Comparison of ENCODE assay signal across 20 mouse cellular contexts in the genomic region with DNA sequence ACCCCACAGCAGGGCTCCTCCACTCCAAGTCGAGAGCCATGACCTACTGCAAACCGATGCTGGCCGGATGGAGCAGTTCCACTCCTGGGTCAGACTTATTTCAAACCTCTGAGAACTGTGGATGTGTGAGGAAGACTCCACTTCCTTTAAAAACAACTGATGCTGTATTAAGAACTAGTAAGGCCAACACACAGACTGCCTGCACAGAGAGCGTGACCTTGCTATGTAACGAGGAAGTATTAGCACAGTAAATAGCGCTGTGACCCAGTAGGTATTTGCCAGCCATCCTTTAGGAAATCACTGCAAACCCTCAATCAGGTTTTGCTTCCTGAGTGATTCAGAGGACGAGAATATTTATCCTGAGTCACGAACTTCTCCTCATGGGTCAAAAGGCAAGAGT. TPM values are rescaled to one million over a fixed set of nuclear protein-coding genes. Genes with fewer than 3 reads are reported as not detected.
DNase-seq lines count a peak whose midpoint lies in the region; ATAC-seq and TF ChIP-seq lines count a peak whose summit lies in the region.
"Had no signal": no experiment of that assay in that cellular context is flagged by ENCODE, and none has a peak within 500 bp of the region (broad histone marks: within the 10 kb centered on the region; RNA-seq: fewer than 3 reads in every experiment).

No protein-coding gene starts in this region.

- no peaks in the 10 kb centered on the region for H3K4me1 ChIP-seq in hindbrain, postnatal 0 days (ENCODE audit: insufficient read depth, low read length)
- no peaks in the 10 kb centered on the region; the same call in none of the 2 replicates for H3K4me1 ChIP-seq in hindbrain, embryonic 16.5 days (ENCODE audit: control insufficient read depth, insufficient read depth, low read depth, low read length)
- H3K4me1 ChIP-seq in limb, embryonic 12.5 days (replicated peaks): peaks cover 15% of the 10 kb centered on the region
- no peaks in the 10 kb centered on the region for H3K4me1 ChIP-seq in limb, embryonic 10.5 days
- peaks cover 54% of the 10 kb centered on the region for H3K4me1 ChIP-seq in neural tube, embryonic 13.5 days (replicated peaks)
- no peaks in the 10 kb centered on the region for H3K4me1 ChIP-seq in stomach, embryonic 16.5 days (ENCODE audit: control insufficient read depth, insufficient read depth, low read length)
- H3K4me1 ChIP-seq: embryonic facial prominence, embryonic 10.5 days had no signal

- H3K4me3 ChIP-seq in hindbrain, postnatal 0 days (ENCODE audit: low read length): no peak overlapping the region
- no peak overlapping the region for H3K4me3 ChIP-seq in hindbrain, embryonic 16.5 days (ENCODE audit: low read length)
- H3K4me3 ChIP-seq in limb, embryonic 12.5 days (replicated peaks): no peak overlapping the region
- no peak overlapping the region for H3K4me3 ChIP-seq in limb, embryonic 10.5 days
- no peak overlapping the region for H3K4me3 ChIP-seq in neural tube, embryonic 13.5 days
- no peak overlapping the region for H3K4me3 ChIP-seq in stomach, embryonic 16.5 days (replicated peaks; ENCODE audit: low read length)
- H3K4me3 ChIP-seq: embryonic facial prominence, embryonic 10.5 days; midbrain, embryonic 15.5 days had no signal

- peaks cover 28% of the 10 kb centered on the region; the same call in 1 of the 2 replicates for H3K36me3 ChIP-seq in hindbrain, postnatal 0 days (ENCODE audit: insufficient read depth, low read length)
- peaks cover 6% of the 10 kb centered on the region; the same call in 1 of the 2 replicates for H3K36me3 ChIP-seq in hindbrain, embryonic 16.5 days (ENCODE audit: control insufficient read depth, insufficient read depth, low read length)
- H3K36me3 ChIP-seq in limb, embryonic 12.5 days: peaks cover 44% of the 10 kb centered on the region
- H3K36me3 ChIP-seq in limb, embryonic 10.5 days: peaks cover 58% of the 10 kb centered on the region
- peaks cover 45% of the 10 kb centered on the region for H3K36me3 ChIP-seq in neural tube, embryonic 13.5 days
- no peaks in the 10 kb centered on the region for H3K36me3 ChIP-seq in stomach, embryonic 16.5 days (ENCODE audit: control insufficient read depth, insufficient read depth, low read length)
- H3K36me3 ChIP-seq: G1E had no signal

- no peak overlapping the region for H3K9ac ChIP-seq in hindbrain, postnatal 0 days (replicated peaks; ENCODE audit: low read length)
- H3K9ac ChIP-seq in hindbrain, embryonic 16.5 days (ENCODE audit: low read depth, low read length): no peak overlapping the region
- H3K9ac ChIP-seq in limb, embryonic 12.5 days (replicated peaks): no peak overlapping the region
- no peak overlapping the region for H3K9ac ChIP-seq in neural tube, embryonic 13.5 days
- no peak overlapping the region for H3K9ac ChIP-seq in stomach, embryonic 16.5 days (ENCODE audit: low read length)
- H3K9ac ChIP-seq: liver, embryonic 14.5 days; midbrain, embryonic 15.5 days had no signal

- WGBS in hindbrain, postnatal 0 days: 77% methylated on average over 8 of the region's 8 CpGs
- 80% methylated on average over 8 of the region's 8 CpGs for WGBS in hindbrain, embryonic 16.5 days
- 80% methylated on average over 8 of the region's 8 CpGs for WGBS in limb, embryonic 12.5 days
- 87% methylated on average over 8 of the region's 8 CpGs for WGBS in limb, embryonic 10.5 days
- 73% methylated on average over 8 of the region's 8 CpGs for WGBS in neural tube, embryonic 13.5 days
- 77% methylated on average over 8 of the region's 8 CpGs for WGBS in stomach, embryonic 16.5 days

- no peaks in the 10 kb centered on the region for H3K9me3 ChIP-seq in hindbrain, postnatal 0 days (ENCODE audit: low read length)
- no peaks in the 10 kb centered on the region for H3K9me3 ChIP-seq in hindbrain, embryonic 16.5 days (ENCODE audit: control insufficient read depth, low read length)
- H3K9me3 ChIP-seq in limb, embryonic 12.5 days: no peaks in the 10 kb centered on the region
- no peaks in the 10 kb centered on the region for H3K9me3 ChIP-seq in limb, embryonic 10.5 days (replicated peaks)
- H3K9me3 ChIP-seq in neural tube, embryonic 13.5 days: no peaks in the 10 kb centered on the region
- no peaks in the 10 kb centered on the region for H3K9me3 ChIP-seq in stomach, embryonic 16.5 days (replicated peaks; ENCODE audit: control insufficient read depth, low read length)
- H3K9me3 ChIP-seq: embryonic facial prominence, embryonic 10.5 days; G1E; midbrain, embryonic 15.5 days had no signal

- TF ChIP-seq CTCF in hindbrain, postnatal 0 days (IDR thresholded peaks at IDR 0.05; ENCODE audit: low read depth): no peak

- H3K27me3 ChIP-seq in hindbrain, postnatal 0 days (ENCODE audit: insufficient read depth, low read length): no peaks in the 10 kb centered on the region
- H3K27me3 ChIP-seq in hindbrain, embryonic 16.5 days (replicated peaks; ENCODE audit: control insufficient read depth, insufficient read depth, low read length): no peaks in the 10 kb centered on the region
- no peaks in the 10 kb centered on the region for H3K27me3 ChIP-seq in limb, embryonic 12.5 days
- no peaks in the 10 kb centered on the region for H3K27me3 ChIP-seq in limb, embryonic 10.5 days (ENCODE audit: low read depth, poor library complexity, severe bottlenecking)
- H3K27me3 ChIP-seq in neural tube, embryonic 13.5 days: no peaks in the 10 kb centered on the region
- H3K27me3 ChIP-seq in stomach, embryonic 16.5 days (ENCODE audit: control insufficient read depth, insufficient read depth, low read length): no peaks in the 10 kb centered on the region
- H3K27me3 ChIP-seq: CH12.LX; midbrain, embryonic 15.5 days had no signal

- DNase-seq in hindbrain, postnatal 0 days (ENCODE audit: low spot score): no peak
- DNase-seq in limb, embryonic 10.5 days (ENCODE audit: low spot score): no peak
- no peak for DNase-seq in lung, adult 18-20 months
- DNase-seq: adrenal gland, adult 2 months; B cell, adult 2 months; cerebellum, adult 11 months; cerebellum, adult 9-11 months; gastrocnemius, postnatal 36 days had no signal

- 0 out of 2 replicates have a peak overlapping the region, but pooled peaks have one; percentile 15 for H3K27ac ChIP-seq in hindbrain, postnatal 0 days
- no peak overlapping the region for H3K27ac ChIP-seq in hindbrain, embryonic 16.5 days (ENCODE audit: low read depth, low read length)
- H3K27ac ChIP-seq in limb, embryonic 12.5 days: 0 out of 2 replicates have a peak overlapping the region, but pooled peaks have one; percentile 23
- no peak overlapping the region for H3K27ac ChIP-seq in limb, embryonic 10.5 days
- peak overlapping the region; percentile 28; the same call in 1 of the 2 replicates for H3K27ac ChIP-seq in neural tube, embryonic 13.5 days (replicated peaks)
- H3K27ac ChIP-seq in stomach, embryonic 16.5 days (ENCODE audit: low read length): no peak overlapping the region
- H3K27ac ChIP-seq: embryonic facial prominence, embryonic 10.5 days; kidney, postnatal 0 days; liver, embryonic 14.5 days; macrophage; midbrain, embryonic 15.5 days had no signal

- no peak overlapping the region for H3K4me2 ChIP-seq in hindbrain, postnatal 0 days (ENCODE audit: low read depth, low read length)
- no peak overlapping the region for H3K4me2 ChIP-seq in hindbrain, embryonic 16.5 days (ENCODE audit: low read length)
- no peak overlapping the region for H3K4me2 ChIP-seq in limb, embryonic 12.5 days
- H3K4me2 ChIP-seq in neural tube, embryonic 13.5 days: no peak overlapping the region
- H3K4me2 ChIP-seq in stomach, embryonic 16.5 days (ENCODE audit: low read depth, low read length): no peak overlapping the region
- H3K4me2 ChIP-seq: midbrain, embryonic 15.5 days had no signal

- ATAC-seq in hindbrain, postnatal 0 days: no peak
- no peak for ATAC-seq in hindbrain, embryonic 16.5 days
- ATAC-seq in limb, embryonic 12.5 days (ENCODE audit: insufficient number of reproducible peaks, insufficient read depth, low FRiP score, low TSS enrichment, low read depth): no peak
- 0 out of 2 replicates have a peak, but pooled peaks have one; percentile 30 for ATAC-seq in neural tube, embryonic 13.5 days (ENCODE audit: low read depth)
- peak; percentile 64; the same call in 1 of the 2 replicates for ATAC-seq in stomach, embryonic 16.5 days (ENCODE audit: insufficient read depth, low FRiP score)
- ATAC-seq: forebrain, embryonic 16.5 days; midbrain, embryonic 15.5 days had no signal

RNA-seq across cellular contexts. Expression of gene Ube2d1, which starts 23.4 kb away (rescaled TPM):
- 58.8 and 72.3 TPM in 2 replicates for total RNA-seq in hindbrain, postnatal 0 days (2014; rRNA removed)
- 126 and 145 TPM in 2 replicates for polyA plus RNA-seq in hindbrain, postnatal 0 days (2015; fragmentation: Nextera tagmentation; extraction: Ambion mirVana)
- 153 and 166 TPM in 2 replicates for polyA plus RNA-seq in hindbrain, embryonic 16.5 days (2015; fragmentation: Nextera tagmentation; extraction: Ambion mirVana)
- polyA plus RNA-seq in limb, embryonic 12.5 days (2016; fragmentation: Nextera tagmentation; extraction: Ambion mirVana): 68.9 and 82.0 TPM in 2 replicates
- polyA plus RNA-seq in limb, embryonic 10.5 days (2016; fragmentation: Nextera tagmentation; extraction: Ambion mirVana): 86.7 and 94.2 TPM in 2 replicates
- 200 and 217 TPM in 2 replicates for polyA plus RNA-seq in neural tube, embryonic 13.5 days (2015; fragmentation: Nextera tagmentation; extraction: Ambion mirVana)
- 44.1 and 47.3 TPM in 2 replicates for polyA plus RNA-seq in stomach, embryonic 16.5 days (2015; fragmentation: Nextera tagmentation; extraction: Ambion mirVana)
- polyA plus RNA-seq: G1E had no signal

RNA-seq across cellular contexts. Expression of gene Tfam, which starts 23.6 kb away (rescaled TPM):
- 13.1 and 14.4 TPM in 2 replicates for total RNA-seq in hindbrain, postnatal 0 days (2014; rRNA removed)
- 39.0 and 39.1 TPM in 2 replicates for polyA plus RNA-seq in hindbrain, postnatal 0 days (2015; fragmentation: Nextera tagmentation; extraction: Ambion mirVana)
- 41.4 and 50.6 TPM in 2 replicates for polyA plus RNA-seq in hindbrain, embryonic 16.5 days (2015; fragmentation: Nextera tagmentation; extraction: Ambion mirVana)
- polyA plus RNA-seq in limb, embryonic 12.5 days (2016; fragmentation: Nextera tagmentation; extraction: Ambion mirVana): 91.8 and 99.5 TPM in 2 replicates
- polyA plus RNA-seq in limb, embryonic 10.5 days (2016; fragmentation: Nextera tagmentation; extraction: Ambion mirVana): 90.7 and 91.3 TPM in 2 replicates
- 56.6 and 69.5 TPM in 2 replicates for polyA plus RNA-seq in neural tube, embryonic 13.5 days (2015; fragmentation: Nextera tagmentation; extraction: Ambion mirVana)
- 65.0 and 76.1 TPM in 2 replicates for polyA plus RNA-seq in stomach, embryonic 16.5 days (2015; fragmentation: Nextera tagmentation; extraction: Ambion mirVana)

Comparison
In these comparisons a context has a peak if more than half of its experiments do, and no peak if none do; other contexts are left out.
1. H3K27ac ChIP-seq: peak in hindbrain, postnatal 0 days (single experiment), limb, embryonic 12.5 days (single experiment) and neural tube, embryonic 13.5 days (single experiment); none in hindbrain, embryonic 16.5 days (single experiment), limb, embryonic 10.5 days (single experiment) and stomach, embryonic 16.5 days (single experiment).
2. ATAC-seq: peak in neural tube, embryonic 13.5 days (single experiment) and stomach, embryonic 16.5 days (single experiment); none in hindbrain, postnatal 0 days (single experiment), hindbrain, embryonic 16.5 days (single experiment) and limb, embryonic 12.5 days (single experiment).